Mouse (Mus musculus): Measurements from ENCODE around the gene Olfr1287. TPM values are rescaled to one million over a fixed set of nuclear protein-coding genes. Genes with fewer than 3 reads are reported as not detected.

Olfr1287 gene
- polyA plus RNA-seq (2012; fragmentation: generic; extraction: Trizol), result not detected
- long read RNA-seq, experiment 1, result 0 reads
- long read RNA-seq, experiment 2, result 0 reads

DNA sequence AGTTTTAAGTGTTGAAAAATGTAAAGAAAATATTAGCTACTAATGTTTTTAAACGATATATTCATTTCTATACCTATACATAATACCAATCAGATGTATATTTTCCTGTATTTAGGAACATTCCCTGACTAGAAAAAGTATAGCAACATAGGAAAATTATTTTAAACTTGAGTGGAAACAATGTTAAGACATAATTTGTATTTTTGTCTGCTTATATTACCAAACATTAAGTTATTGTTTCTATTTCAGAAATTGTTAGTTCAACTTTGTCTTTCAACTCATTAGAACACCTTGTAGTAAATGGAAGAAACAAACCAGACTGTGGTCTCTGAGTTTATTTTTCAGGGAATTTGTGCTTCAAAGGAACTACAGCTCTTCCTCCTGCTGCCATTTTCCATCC, at the start of gene Olfr1287:
Gene Olfr1287 (plus strand): TSS at position 301 of the 400 bp plus-strand sequence.
- Histone ChIP-seq H3K36me3 (ENCODE audit: control insufficient read depth, insufficient read depth) (no peaks in the 10 kb centered on the region), H3K27me3 (ENCODE audit: control insufficient read depth, insufficient read depth, insufficient read length) (no peaks in the 10 kb centered on the region), H3K4me3 (ENCODE audit: insufficient read depth, poor library complexity, severe bottlenecking) (no peak within 1 kb of the TSS), H3ac (ENCODE audit: control insufficient read depth, insufficient read length, low read depth) (no peak within 1 kb of the TSS), H3K79me3 (ENCODE audit: low read depth) (no peaks in the 10 kb centered on the region), H3K79me2 (ENCODE audit: control insufficient read depth, insufficient read depth) (no peaks in the 10 kb centered on the region)
- no peak for TF ChIP-seq MYOD1 (IDR thresholded peaks at IDR 0.05; ENCODE audit: control insufficient read depth, insufficient read length, low read depth)
- TF ChIP-seq CEBPB (IDR thresholded peaks at IDR 0.05; ENCODE audit: low read depth), result no peak
- no peak for TF ChIP-seq FOSL1 (IDR thresholded peaks at IDR 0.05; ENCODE audit: insufficient read depth, low read length, poor library complexity, severe bottlenecking)
- no peak for TF ChIP-seq MAX (IDR thresholded peaks at IDR 0.05)
- no peak for TF ChIP-seq USF1 (IDR thresholded peaks at IDR 0.05; ENCODE audit: low read depth)
- TF ChIP-seq MYOG (IDR thresholded peaks at IDR 0.05; ENCODE audit: control insufficient read depth, extremely low read depth, insufficient read length), result no peak
- TF ChIP-seq CTCF (IDR thresholded peaks at IDR 0.05; ENCODE audit: control insufficient read depth, insufficient read depth, insufficient read length), result no peak

DNA sequence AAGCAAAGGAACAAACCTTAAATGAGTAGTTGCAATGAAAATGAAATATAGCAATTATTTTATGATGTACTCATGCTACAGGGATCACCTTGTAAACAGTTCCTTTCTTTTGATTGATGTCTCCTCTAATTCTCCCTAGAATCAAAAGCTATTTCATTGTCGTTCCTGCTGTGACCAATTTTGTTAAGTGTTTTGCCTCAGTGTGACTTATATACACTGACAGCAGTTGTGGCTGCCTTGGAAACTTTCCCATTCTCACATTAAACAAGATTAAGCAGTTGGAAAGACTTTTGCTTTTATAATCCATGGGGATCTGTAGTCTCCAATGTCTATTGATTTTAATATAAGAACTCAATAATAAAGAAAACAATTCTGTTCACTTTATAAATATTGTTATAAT, 26.0 kb upstream of the Olfr1287 start, which contains the start of gene Olfr1286:
Gene Olfr1286 (minus strand): TSS at position 185 of the 400 bp plus-strand sequence.
- H3K36me3 ChIP-seq (ENCODE audit: control insufficient read depth, insufficient read depth), result no peaks in the 10 kb centered on the region
- no peak within 1 kb of the TSS for H3K4me3 ChIP-seq (ENCODE audit: insufficient read depth, poor library complexity, severe bottlenecking)
- no peaks in the 10 kb centered on the region for H3K79me2 ChIP-seq (ENCODE audit: control insufficient read depth, insufficient read depth)
- H3ac ChIP-seq (ENCODE audit: control insufficient read depth, insufficient read length, low read depth), result no peak within 1 kb of the TSS
- H3K79me3 ChIP-seq (ENCODE audit: low read depth), result no peaks in the 10 kb centered on the region
- no peaks in the 10 kb centered on the region for H3K27me3 ChIP-seq (ENCODE audit: control insufficient read depth, insufficient read depth, insufficient read length)
- TF ChIP-seq MYOG (IDR thresholded peaks at IDR 0.05; ENCODE audit: control insufficient read depth, extremely low read depth, insufficient read length) (no peak), FOSL1 (IDR thresholded peaks at IDR 0.05; ENCODE audit: insufficient read depth, low read length, poor library complexity, severe bottlenecking) (no peak), CEBPB (IDR thresholded peaks at IDR 0.05; ENCODE audit: low read depth) (no peak), USF1 (IDR thresholded peaks at IDR 0.05; ENCODE audit: low read depth) (no peak), CTCF (IDR thresholded peaks at IDR 0.05; ENCODE audit: control insufficient read depth, insufficient read depth, insufficient read length) (no peak), MAX (IDR thresholded peaks at IDR 0.05) (no peak), MYOD1 (IDR thresholded peaks at IDR 0.05; ENCODE audit: control insufficient read depth, insufficient read length, low read depth) (no peak)

GRCm38 (mm10) chr2:111473801-111474200, 24.9 kb downstream of the Olfr1287 start, which contains the start of gene Olfr1288:
Gene Olfr1288 (plus strand): TSS chr2:111474101.
- no peaks in the 10 kb centered on the region for H3K79me3 ChIP-seq (ENCODE audit: low read depth)
- no peaks in the 10 kb centered on the region for H3K79me2 ChIP-seq (ENCODE audit: control insufficient read depth, insufficient read depth)
- H3K27me3 ChIP-seq (ENCODE audit: control insufficient read depth, insufficient read depth, insufficient read length), result no peaks in the 10 kb centered on the region
- H3K4me3 ChIP-seq (ENCODE audit: insufficient read depth, poor library complexity, severe bottlenecking), result no peak within 1 kb of the TSS
- no peaks in the 10 kb centered on the region for H3K36me3 ChIP-seq (ENCODE audit: control insufficient read depth, insufficient read depth)
- no peak within 1 kb of the TSS for H3ac ChIP-seq (ENCODE audit: control insufficient read depth, insufficient read length, low read depth)
- TF ChIP-seq MAX (IDR thresholded peaks at IDR 0.05) (no peak), MYOD1 (IDR thresholded peaks at IDR 0.05; ENCODE audit: control insufficient read depth, insufficient read length, low read depth) (no peak), CTCF (IDR thresholded peaks at IDR 0.05; ENCODE audit: control insufficient read depth, insufficient read depth, insufficient read length) (no peak), FOSL1 (IDR thresholded peaks at IDR 0.05; ENCODE audit: insufficient read depth, low read length, poor library complexity, severe bottlenecking) (no peak), CEBPB (IDR thresholded peaks at IDR 0.05; ENCODE audit: low read depth) (no peak), MYOG (IDR thresholded peaks at IDR 0.05; ENCODE audit: control insufficient read depth, extremely low read depth, insufficient read length) (no peak), USF1 (IDR thresholded peaks at IDR 0.05; ENCODE audit: low read depth) (no peak)

- Histone ChIP-seq H3ac (ENCODE audit: control insufficient read depth, insufficient read length, low read depth) (no peak within 1 kb of the TSS), H3K36me3 (ENCODE audit: control insufficient read depth, insufficient read depth) (no peaks in the 10 kb centered on the region), H3K79me3 (ENCODE audit: low read depth) (no peaks in the 10 kb centered on the region), H3K4me3 (ENCODE audit: insufficient read depth, poor library complexity, severe bottlenecking) (no peak within 1 kb of the TSS), H3K27me3 (ENCODE audit: control insufficient read depth, insufficient read depth, insufficient read length) (no peaks in the 10 kb centered on the region), H3K79me2 (ENCODE audit: control insufficient read depth, insufficient read depth) (no peaks in the 10 kb centered on the region)
- TF ChIP-seq MYOD1 (IDR thresholded peaks at IDR 0.05; ENCODE audit: control insufficient read depth, insufficient read length, low read depth) (no peak), MAX (IDR thresholded peaks at IDR 0.05) (no peak), CEBPB (IDR thresholded peaks at IDR 0.05; ENCODE audit: low read depth) (no peak), USF1 (IDR thresholded peaks at IDR 0.05; ENCODE audit: low read depth) (no peak), CTCF (IDR thresholded peaks at IDR 0.05; ENCODE audit: control insufficient read depth, insufficient read depth, insufficient read length) (no peak), FOSL1 (IDR thresholded peaks at IDR 0.05; ENCODE audit: insufficient read depth, low read length, poor library complexity, severe bottlenecking) (no peak), MYOG (IDR thresholded peaks at IDR 0.05; ENCODE audit: control insufficient read depth, extremely low read depth, insufficient read length) (no peak)
Measured at GRCm38 (mm10) chr2:111480519-111480918, 31.6 kb downstream of the Olfr1287 start, which contains the start of gene Olfr1289. Gene Olfr1289 (plus strand): TSS chr2:111480819.

- Histone ChIP-seq H3K27me3 (ENCODE audit: control insufficient read depth, insufficient read depth, insufficient read length) (no peaks in the 10 kb centered on the region), H3K36me3 (ENCODE audit: control insufficient read depth, insufficient read depth) (no peaks in the 10 kb centered on the region), H3K4me3 (ENCODE audit: insufficient read depth, poor library complexity, severe bottlenecking) (no peak within 1 kb of the TSS), H3ac (ENCODE audit: control insufficient read depth, insufficient read length, low read depth) (no peak within 1 kb of the TSS), H3K79me3 (ENCODE audit: low read depth) (no peaks in the 10 kb centered on the region), H3K79me2 (ENCODE audit: control insufficient read depth, insufficient read depth) (no peaks in the 10 kb centered on the region)
- TF ChIP-seq CEBPB (IDR thresholded peaks at IDR 0.05; ENCODE audit: low read depth) (no peak), MAX (IDR thresholded peaks at IDR 0.05) (no peak), MYOG (IDR thresholded peaks at IDR 0.05; ENCODE audit: control insufficient read depth, extremely low read depth, insufficient read length) (no peak), FOSL1 (IDR thresholded peaks at IDR 0.05; ENCODE audit: insufficient read depth, low read length, poor library complexity, severe bottlenecking) (no peak)
Measured at GRCm38 (mm10) chr2:111493729-111494128, 44.8 kb downstream of the Olfr1287 start, which contains the start of gene Olfr1290. Gene Olfr1290 (minus strand): TSS chr2:111493829.
